Mouse (Mus musculus) C2C12 (cell line): Measurements from ENCODE around the gene Ghrhr. TPM values are rescaled to one million over a fixed set of nuclear protein-coding genes. Genes with fewer than 3 reads are reported as not detected.

Source experiments
- H3K27me3 ChIP-seq: one replicate; pipeline ENCODE4 v1.6.1; 2011; ENCODE audit not compliant: control insufficient read depth, insufficient read depth, insufficient read length
- H3K36me3 ChIP-seq: one replicate; pipeline ENCODE4 v1.6.1; 2011; ENCODE audit not compliant: control insufficient read depth, insufficient read depth
- H3K4me3 ChIP-seq: one replicate; pipeline ENCODE4 v1.5.1; 2011; ENCODE audit warnings: mild to moderate bottlenecking, control low read depth; ENCODE audit not compliant: poor library complexity, insufficient read depth, severe bottlenecking
- H3K79me2 ChIP-seq: one replicate; pipeline ENCODE4 v1.6.1; 2011; ENCODE audit not compliant: control insufficient read depth, insufficient read depth
- H3K79me3 ChIP-seq: one replicate; pipeline ENCODE4 v1.6.1; 2011; ENCODE audit warnings: low read depth, control low read depth
- H3ac ChIP-seq: one replicate; pipeline ENCODE3; 2011; ENCODE audit warnings: low read depth; ENCODE audit not compliant: control insufficient read depth, insufficient read length
- CEBPB ChIP-seq: IDR thresholded peaks from one replicate; pipeline ENCODE4 v1.6.1; 2011; ENCODE audit warnings: low read depth, mild to moderate bottlenecking, control low read depth, moderate library complexity
- CTCF ChIP-seq: IDR thresholded peaks from one replicate; pipeline ENCODE4 v1.5.1; 2011; ENCODE audit not compliant: control insufficient read depth, insufficient read depth, insufficient read length
- FOSL1 ChIP-seq: IDR thresholded peaks from one replicate; pipeline ENCODE4 v1.8.0; 2011; ENCODE audit warnings: mild to moderate bottlenecking, low read length; ENCODE audit not compliant: poor library complexity, insufficient read depth, severe bottlenecking
- MAX ChIP-seq: IDR thresholded peaks from one replicate; pipeline ENCODE4 v1.6.1; 2011; ENCODE audit warnings: mild to moderate bottlenecking, control low read depth
- MYOD1 ChIP-seq: IDR thresholded peaks from one replicate; pipeline ENCODE4 v1.6.1; 2011; ENCODE audit warnings: low read depth; ENCODE audit not compliant: control insufficient read depth, insufficient read length
- MYOG ChIP-seq: IDR thresholded peaks from one replicate; pipeline ENCODE4 v1.6.1; 2011; ENCODE audit not compliant: control insufficient read depth, insufficient read length; ENCODE audit errors: extremely low read depth
- USF1 ChIP-seq: IDR thresholded peaks from one replicate; pipeline ENCODE4 v1.6.1; 2011; ENCODE audit warnings: low read depth, mild to moderate bottlenecking, control low read depth, moderate library complexity
- polyA plus RNA-seq: library from polyadenylated mRNA; unstranded; fragments of >200 nt; fragmentation: generic; extraction: Trizol; gene quantifications from one replicate; pipeline ENCODE4 v1.2.1, GENCODE M21; 2012; ENCODE audit warnings: missing spikeins

Gene Ghrhr
- polyA plus RNA-seq, 1 experiment: not detected

DNA sequence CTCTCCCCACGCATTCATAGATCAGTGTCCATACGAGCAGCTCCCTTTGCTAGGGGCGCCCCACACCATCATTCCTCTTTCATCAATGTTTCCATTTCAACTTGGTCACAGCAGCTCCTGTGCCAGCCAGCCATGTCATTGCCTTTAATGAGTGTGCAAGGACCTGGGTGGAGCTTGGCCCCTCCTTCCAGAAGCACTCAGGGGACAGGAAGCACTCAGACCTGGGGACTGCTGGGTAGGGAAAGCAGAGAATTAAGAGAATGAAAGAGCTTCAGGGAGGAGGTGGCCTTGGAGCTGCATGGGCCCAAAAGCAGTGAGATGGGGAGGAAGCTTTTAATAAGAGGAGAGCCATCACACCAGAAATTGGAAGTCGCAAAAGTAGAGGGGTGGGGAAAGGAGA is 5.9 kb downstream of the Ghrhr start:
- TF ChIP-seq CTCF: no peak
- no peak for TF ChIP-seq FOSL1
- TF ChIP-seq MAX: no peak
- TF ChIP-seq USF1: no peak
- TF ChIP-seq MYOG: no peak
- TF ChIP-seq CEBPB: no peak
- no peak for TF ChIP-seq MYOD1
- H3ac ChIP-seq: no peak overlapping the region

DNA sequence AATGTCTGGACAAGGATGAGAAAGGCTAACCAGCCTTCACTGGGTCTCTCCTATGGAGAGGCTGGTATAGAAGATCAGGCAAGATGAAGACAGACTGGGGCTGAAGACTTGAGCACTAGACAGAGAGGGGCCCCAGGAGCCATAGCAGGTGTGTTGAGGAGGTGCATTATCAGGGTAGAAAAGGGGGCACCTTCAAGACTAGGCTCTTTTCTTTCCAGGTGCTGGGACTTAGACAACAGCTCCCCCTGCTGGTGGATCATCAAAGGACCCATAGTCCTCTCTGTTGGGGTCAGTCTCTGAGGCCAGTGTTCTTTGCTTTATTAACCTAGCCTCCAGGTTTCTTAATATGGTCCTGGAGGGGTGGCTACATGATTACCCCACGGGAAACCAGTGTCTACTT is 7.8 kb downstream of the Ghrhr start:
- TF ChIP-seq CTCF (peak; percentile 37), USF1 (no peak), CEBPB (no peak)

More for the DNA sequence above, 5.9 kb downstream of the Ghrhr start:
- no peaks in the 10 kb centered on the region for H3K79me3 ChIP-seq
- H3K4me3 ChIP-seq: no peak overlapping the region
- no peaks in the 10 kb centered on the region for H3K79me2 ChIP-seq
- H3K27me3 ChIP-seq: peaks cover 13% of the 10 kb centered on the region
- no peaks in the 10 kb centered on the region for H3K36me3 ChIP-seq

DNA sequence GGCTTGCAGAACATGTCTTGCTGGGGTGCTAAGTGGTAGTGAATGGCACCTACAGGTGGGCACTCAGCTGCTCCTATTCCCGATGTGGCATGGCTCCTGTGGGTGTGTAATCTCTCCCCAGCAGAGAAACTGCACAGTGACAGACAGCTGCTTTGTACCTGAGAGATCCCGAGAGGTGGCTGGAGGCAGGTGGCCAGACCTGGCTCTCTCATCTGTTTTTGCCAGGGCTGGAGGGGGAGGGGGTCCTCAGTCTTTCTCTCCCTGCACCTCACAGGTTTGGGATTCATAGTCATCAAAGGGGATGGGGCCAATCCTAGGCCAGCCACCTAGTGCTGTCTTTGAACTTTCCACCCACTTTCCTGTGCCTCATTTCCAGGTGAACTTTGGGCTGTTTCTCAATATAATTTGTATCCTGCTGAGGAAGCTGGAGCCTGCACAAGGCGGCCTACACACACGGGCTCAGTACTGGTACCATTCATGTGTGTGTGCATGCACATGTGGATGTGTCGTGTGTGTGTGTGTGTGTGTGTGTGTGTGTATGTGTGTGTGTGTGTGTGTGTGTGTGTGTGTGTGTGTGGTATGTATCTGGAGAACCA is 8.4 kb downstream of the Ghrhr start:
- Histone ChIP-seq H3K79me2 (no peaks in the 10 kb centered on the region), H3K79me3 (no peaks in the 10 kb centered on the region), H3ac (no peak overlapping the region), H3K27me3 (peaks cover 12% of the 10 kb centered on the region), H3K4me3 (no peak overlapping the region), H3K36me3 (no peaks in the 10 kb centered on the region)
- no peak for TF ChIP-seq MYOD1
- TF ChIP-seq MYOG: no peak
- no peak for TF ChIP-seq FOSL1
- no peak for TF ChIP-seq CTCF

More for the DNA sequence above, 7.8 kb downstream of the Ghrhr start:
- Histone ChIP-seq H3K4me3 (no peak overlapping the region), H3ac (no peak overlapping the region), H3K79me3 (no peaks in the 10 kb centered on the region), H3K36me3 (no peaks in the 10 kb centered on the region), H3K79me2 (no peaks in the 10 kb centered on the region), H3K27me3 (peaks cover 6% of the 10 kb centered on the region)

DNA sequence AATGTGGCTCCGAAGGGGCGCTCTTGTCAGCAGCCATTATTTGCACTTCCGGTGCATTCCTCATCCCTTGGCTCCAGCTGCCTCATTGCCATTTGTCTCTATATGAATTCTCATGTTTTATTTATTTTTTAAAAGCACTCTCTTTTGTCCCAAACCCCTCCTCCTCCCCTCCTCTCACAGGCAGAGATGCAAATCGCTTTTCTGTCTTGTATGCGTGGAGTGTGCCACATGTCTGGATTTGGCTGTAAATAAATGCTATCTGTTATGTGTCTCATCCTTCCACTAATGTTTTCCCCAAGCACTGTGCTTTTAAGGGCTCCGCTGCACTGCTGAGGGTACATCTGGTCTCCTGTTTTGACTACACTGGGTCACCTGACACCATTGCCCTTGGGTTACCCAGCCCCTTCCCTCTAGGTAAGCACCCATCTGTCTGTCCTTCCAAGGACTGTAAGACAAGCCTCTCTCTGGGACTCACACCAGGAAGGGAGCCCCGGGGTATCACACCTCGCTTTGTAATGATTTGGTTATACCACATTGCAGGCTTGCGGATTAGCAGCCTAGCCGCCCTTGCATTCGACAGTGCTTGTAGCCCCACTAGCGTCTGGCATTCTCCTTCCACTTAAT is 12.6 kb downstream of the Ghrhr start:
- Histone ChIP-seq H3K36me3 (no peaks in the 10 kb centered on the region), H3K4me3 (no peak overlapping the region), H3K79me2 (no peaks in the 10 kb centered on the region), H3K27me3 (peaks cover 17% of the 10 kb centered on the region), H3ac (no peak overlapping the region), H3K79me3 (no peaks in the 10 kb centered on the region)
- TF ChIP-seq MAX (no peak), CEBPB (no peak), FOSL1 (no peak), USF1 (no peak), MYOG (no peak), MYOD1 (no peak), CTCF (no peak)

DNA sequence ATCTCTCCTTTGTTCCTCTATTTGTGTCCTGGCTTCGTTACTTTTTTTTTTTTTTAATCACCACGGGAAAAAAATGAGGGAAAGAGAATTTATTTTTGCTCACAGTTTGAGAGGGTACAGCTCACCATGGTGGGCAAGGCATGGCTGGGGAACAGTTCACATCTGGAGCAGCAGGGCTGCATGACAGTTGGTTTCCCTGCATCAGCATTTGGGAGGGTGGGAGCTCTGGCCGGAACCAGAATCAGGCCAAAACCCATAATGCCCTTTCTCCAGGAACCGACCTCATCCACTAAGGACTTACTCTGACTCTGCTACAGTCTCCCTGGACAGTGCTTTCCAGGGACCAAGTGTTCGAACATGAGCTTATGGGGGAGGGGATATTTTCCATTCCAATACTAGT is 13.2 kb downstream of the Ghrhr start:
- H3K27me3 ChIP-seq: peaks cover 17% of the 10 kb centered on the region
- TF ChIP-seq MYOD1 (no peak), MAX (no peak), FOSL1 (no peak), USF1 (no peak), MYOG (no peak), CTCF (no peak), CEBPB (no peak)

DNA sequence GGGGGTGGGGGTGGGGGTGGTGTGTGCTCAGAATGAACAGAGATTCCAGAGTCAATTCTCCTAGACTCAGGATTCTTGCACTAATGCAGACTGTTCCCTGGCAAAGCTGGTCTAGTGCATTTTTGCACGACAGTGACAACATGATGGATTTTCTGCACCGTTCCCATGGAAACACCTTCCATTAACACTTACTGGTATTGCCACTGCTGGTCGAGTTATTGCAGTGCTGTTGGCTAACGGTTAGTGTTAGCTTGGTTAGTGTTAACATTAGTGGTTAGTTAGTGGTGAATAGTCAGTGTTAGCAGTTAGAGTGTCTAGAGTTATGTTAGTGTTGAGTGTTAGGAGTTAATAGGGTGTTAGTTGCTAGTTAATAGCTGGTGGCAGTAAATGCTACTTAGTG is 15.7 kb downstream of the Ghrhr start:
- H3K79me2 ChIP-seq: no peaks in the 10 kb centered on the region
- H3K36me3 ChIP-seq: no peaks in the 10 kb centered on the region
- H3K4me3 ChIP-seq: no peak overlapping the region
- H3K27me3 ChIP-seq: peaks cover 13% of the 10 kb centered on the region
- no peak overlapping the region for H3ac ChIP-seq
- TF ChIP-seq CTCF (no peak), MYOG (no peak), MYOD1 (no peak), MAX (no peak), FOSL1 (no peak), CEBPB (no peak), USF1 (no peak)
- no peaks in the 10 kb centered on the region for H3K79me3 ChIP-seq

More for the DNA sequence above, 13.2 kb downstream of the Ghrhr start:
- Histone ChIP-seq H3K36me3 (no peaks in the 10 kb centered on the region), H3K4me3 (no peak overlapping the region), H3ac (no peak overlapping the region), H3K79me2 (no peaks in the 10 kb centered on the region), H3K79me3 (no peaks in the 10 kb centered on the region)
